Mouse (Mus musculus): Measurements from ENCODE around the gene Vmn1r73. TPM values are rescaled to one million over a fixed set of nuclear protein-coding genes. Genes with fewer than 3 reads are reported as not detected.

Vmn1r73 gene
- not detected in 2 replicates for polyA plus RNA-seq (2016; fragmentation: Nextera tagmentation; extraction: Ambion mirVana)

GRCm38 (mm10) chr7:11729966-11730365 lies at the start of gene Vmn1r73:
TSS of gene Vmn1r73 (plus strand) at chr7:11730266.
- H3K4me1 ChIP-seq = no peaks in the 10 kb centered on the region
- H3K9me3 ChIP-seq = peaks cover 59% of the 10 kb centered on the region
- WGBS = 96% methylated on average over 1 of the region's 1 CpGs
- no peak within 1 kb of the TSS for H3K27ac ChIP-seq
- H3K36me3 ChIP-seq (replicated peaks) = no peaks in the 10 kb centered on the region
- H3K27me3 ChIP-seq (ENCODE audit: poor library complexity, severe bottlenecking) = no peaks in the 10 kb centered on the region
- DNase-seq (ENCODE audit: extremely low spot score, low spot score) = no peak
- no peak within 1 kb of the TSS for H3K4me3 ChIP-seq

Other genes with a start within 250 kb of the Vmn1r73 start
- not detected in 2 replicates for gene Zscan4-ps2, start 216.0 kb upstream of the Vmn1r73 start, polyA plus RNA-seq (2016; fragmentation: Nextera tagmentation; extraction: Ambion mirVana)
- not detected in 2 replicates for gene Zscan4-ps3, start 121.0 kb upstream of the Vmn1r73 start, polyA plus RNA-seq (2016; fragmentation: Nextera tagmentation; extraction: Ambion mirVana)
- gene Vmn1r72, start 50.1 kb upstream of the Vmn1r73 start, polyA plus RNA-seq (2016; fragmentation: Nextera tagmentation; extraction: Ambion mirVana) = not detected in 2 replicates
- gene Vmn1r74, start 103.7 kb downstream of the Vmn1r73 start, polyA plus RNA-seq (2016; fragmentation: Nextera tagmentation; extraction: Ambion mirVana) = not detected in 2 replicates
- not detected in 2 replicates for gene Vmn1r75, start 144.4 kb downstream of the Vmn1r73 start, polyA plus RNA-seq (2016; fragmentation: Nextera tagmentation; extraction: Ambion mirVana)
- not detected in 2 replicates for gene Vmn1r76, start 207.9 kb downstream of the Vmn1r73 start, polyA plus RNA-seq (2016; fragmentation: Nextera tagmentation; extraction: Ambion mirVana)